Mouse (Mus musculus) kidney, postnatal 0 days (tissue): ENCODE results near the gene Vill. TPM values are rescaled to one million over a fixed set of nuclear protein-coding genes. Genes with fewer than 3 reads are reported as not detected.

Experiments used
- ATAC-seq: fragments of 200-750 bp; cut with Nextera tagmentation; replicated peaks from 2 replicates; pipeline ENCODE4 v1.8.0; 2017; ENCODE audit warnings: low read depth, moderate number of reproducible peaks, moderate TSS enrichment, moderate library complexity; ENCODE audit not compliant: low FRiP score
- DNase-seq: peaks from one replicate; pipeline ENCODE4 v3.0.0-alpha.2; 2016; ENCODE audit warnings: low spot score
- H3K27ac ChIP-seq: fragments of 300-500 bp; sonication (generic); 2 replicates; pipeline ENCODE4 v1.5.1; 2014; ENCODE audit warnings: mild to moderate bottlenecking
- H3K27me3 ChIP-seq: fragments of 300-500 bp; sonication (generic); 2 replicates; pipeline ENCODE4 v1.6.1; 2014; ENCODE audit warnings: low read length, mixed read lengths; ENCODE audit not compliant: insufficient read depth
- H3K36me3 ChIP-seq: fragments of 300-500 bp; sonication (generic); 2 replicates; pipeline ENCODE4 v1.6.1; 2014; ENCODE audit warnings: low read length, mixed read lengths; ENCODE audit not compliant: insufficient read depth
- H3K4me1 ChIP-seq: fragments of 300-500 bp; sonication (generic); replicated peaks from 2 replicates; pipeline ENCODE4 v1.6.1; 2014; ENCODE audit warnings: antibody characterized with exemption, low read length, mixed read lengths; ENCODE audit not compliant: insufficient read depth
- H3K4me2 ChIP-seq: fragments of 300-500 bp; sonication (generic); 2 replicates; pipeline ENCODE4 v1.6.1; 2014; ENCODE audit warnings: mild to moderate bottlenecking, low read length, moderate library complexity, mixed read lengths
- H3K4me3 ChIP-seq: fragments of 300-500 bp; sonication (generic); replicated peaks from 2 replicates; pipeline ENCODE4 v1.5.1; 2014; ENCODE audit warnings: low read depth, low read length
- H3K9ac ChIP-seq: fragments of 300-500 bp; sonication (generic); 2 replicates; pipeline ENCODE4 v1.6.1; 2014; ENCODE audit warnings: low read depth, low read length
- H3K9me3 ChIP-seq: fragments of 300-500 bp; sonication (generic); replicated peaks from 2 replicates; pipeline ENCODE4 v1.6.1; 2016; ENCODE audit warnings: low read length, inconsistent platforms, mixed read lengths
- CTCF ChIP-seq: IDR thresholded peaks from 2 replicates; pipeline ENCODE4 v1.5.1; 2016; ENCODE audit warnings: antibody characterized with exemption, low read depth, mild to moderate bottlenecking, moderate library complexity
- WGBS: fragments of 180-500 bp; shearing (Covaris S2); extraction: QIAGEN DNeasy Blood & Tissue Kit; methylation state at CpG from one replicate; pipeline ENCODE4 v1.1.7; 2014; 5-methylcytosine and 5-hydroxymethylcytosine counted together
- polyA plus RNA-seq: library from polyadenylated mRNA; unstranded; fragments of >200 nt; fragmentation: Nextera tagmentation; extraction: Ambion mirVana; gene quantifications from 2 replicates; pipeline ENCODE4 v1.2.1, GENCODE M21; 2015

The Vill gene
- polyA plus RNA-seq, 1 experiment from 2014 or later, result 38.8 TPM

DNA sequence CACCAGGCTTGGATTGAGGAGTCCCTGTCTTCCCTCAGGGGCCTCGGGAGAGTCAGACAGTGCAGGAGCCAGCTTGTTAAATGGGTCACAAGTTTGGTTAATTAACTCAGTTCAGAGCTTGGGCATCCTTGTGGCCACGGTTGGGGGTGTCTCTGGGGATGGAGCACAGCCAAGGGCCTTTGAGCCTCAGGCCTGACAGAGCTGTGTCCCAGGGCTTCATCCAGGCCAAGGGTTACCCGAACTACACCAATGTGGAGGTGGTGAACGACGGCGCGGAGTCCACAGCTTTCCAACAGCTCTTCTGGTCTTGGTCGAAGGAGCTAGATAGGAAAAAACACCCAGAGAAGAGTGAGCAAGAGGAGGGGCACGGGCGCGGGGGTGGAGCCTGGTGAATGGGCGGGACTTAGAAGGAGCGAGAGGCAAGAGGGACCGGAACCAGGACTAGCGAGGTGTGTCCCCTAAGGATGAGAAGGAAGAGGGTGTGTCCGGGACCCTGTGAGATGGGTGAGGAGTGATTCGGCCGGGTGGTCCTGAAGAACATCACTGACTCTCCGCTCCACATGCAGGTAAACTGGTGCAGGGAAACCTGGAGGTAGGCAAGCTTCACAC lies 10.6 kb downstream of the Vill start:
- Histone ChIP-seq H3K4me1 (no peaks in the 10 kb centered on the region), H3K9ac (no peak overlapping the region), H3K27me3 (no peaks in the 10 kb centered on the region), H3K4me2 (0 out of 2 replicates have a peak overlapping the region, but pooled peaks have one; percentile 15), H3K4me3 (no peak overlapping the region), H3K36me3 (no peaks in the 10 kb centered on the region), H3K27ac (no peak overlapping the region), H3K9me3 (no peaks in the 10 kb centered on the region)
- ATAC-seq (peak; percentile 67), DNase-seq (peak; percentile 57)
- WGBS, result 31% methylated on average over 19 of the region's 19 CpGs
- no peak for TF ChIP-seq CTCF

DNA sequence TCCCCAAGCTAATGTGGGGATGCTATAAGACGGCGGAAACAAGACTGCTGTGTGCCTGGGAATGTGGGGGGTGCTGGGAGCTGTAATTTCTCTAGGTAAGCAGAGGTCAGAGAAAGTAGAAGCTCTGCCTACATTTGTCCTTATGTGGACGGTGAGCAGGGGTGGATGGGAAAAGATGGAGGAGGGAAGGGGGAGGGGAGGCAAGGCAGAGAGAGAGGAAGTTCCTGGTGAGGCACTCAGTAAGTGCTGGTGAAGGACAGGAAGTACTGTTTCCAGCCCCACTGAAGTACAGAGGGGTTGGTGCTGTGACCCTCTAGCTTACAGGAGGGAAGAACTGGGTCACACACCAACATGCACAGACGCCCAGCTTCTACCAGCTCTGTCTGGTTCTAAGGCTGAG lies 11.7 kb downstream of the Vill start:
- no peak overlapping the region for H3K27ac ChIP-seq
- H3K4me2 ChIP-seq, result no peak overlapping the region
- no peaks in the 10 kb centered on the region for H3K27me3 ChIP-seq
- DNase-seq (no peak), ATAC-seq (no peak)
- H3K4me3 ChIP-seq, result no peak overlapping the region
- WGBS, result 65% methylated on average over 4 of the region's 4 CpGs
- no peak overlapping the region for H3K9ac ChIP-seq
- no peaks in the 10 kb centered on the region for H3K36me3 ChIP-seq
- H3K9me3 ChIP-seq, result no peaks in the 10 kb centered on the region
- TF ChIP-seq CTCF, result no peak
- H3K4me1 ChIP-seq, result no peaks in the 10 kb centered on the region

DNA sequence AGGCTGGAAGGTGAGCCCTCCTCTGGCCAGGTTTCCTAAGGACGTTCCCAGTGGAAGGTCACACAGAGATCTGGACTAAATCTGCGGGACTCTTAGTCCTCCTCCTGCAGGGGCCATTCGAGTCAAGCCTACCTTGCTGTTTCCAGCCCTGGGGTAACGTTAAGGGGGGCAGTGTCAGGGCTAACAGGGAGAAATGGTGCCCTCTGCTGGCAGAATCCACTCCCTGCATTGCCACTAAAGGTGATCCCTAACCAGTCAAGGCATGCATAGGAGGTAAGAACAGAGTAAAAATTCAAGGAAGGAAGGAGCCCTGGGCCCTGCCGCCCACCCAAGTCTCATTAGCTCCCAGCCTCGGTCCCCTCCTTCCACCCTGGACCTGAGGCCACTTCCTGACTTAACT lies 15.0 kb downstream of the Vill start:
- no peak overlapping the region for H3K27ac ChIP-seq
- no peaks in the 10 kb centered on the region for H3K4me1 ChIP-seq
- H3K27me3 ChIP-seq, result no peaks in the 10 kb centered on the region
- WGBS, result 4% methylated on average over 6 of the region's 6 CpGs
- H3K4me2 ChIP-seq, result no peak overlapping the region
- TF ChIP-seq CTCF, result peak; percentile 94
- no peaks in the 10 kb centered on the region for H3K9me3 ChIP-seq
- H3K4me3 ChIP-seq, result no peak overlapping the region
- no peak; the same call in 1 of the 2 replicates for ATAC-seq
- peak; percentile 85 for DNase-seq
- H3K9ac ChIP-seq, result no peak overlapping the region
- no peaks in the 10 kb centered on the region for H3K36me3 ChIP-seq

DNA sequence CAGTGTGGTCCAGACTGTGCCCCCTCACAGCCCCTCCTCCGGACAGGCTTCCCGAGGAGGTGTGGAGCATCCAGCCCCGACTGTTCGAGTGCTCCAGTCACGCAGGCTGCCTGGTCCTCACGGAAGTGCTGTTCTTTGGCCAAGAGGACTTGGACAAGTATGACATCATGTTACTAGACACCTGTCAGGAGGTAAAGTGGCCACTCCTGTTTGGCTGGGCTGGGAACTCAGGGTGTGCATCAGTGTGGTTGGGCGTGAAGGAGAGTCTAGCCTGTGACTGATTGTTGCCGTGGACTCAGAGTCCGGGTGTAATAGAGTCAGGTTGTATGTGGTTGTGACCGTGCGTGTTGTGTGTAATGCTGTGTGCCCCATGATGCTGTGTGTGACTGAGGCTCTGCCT lies 15.7 kb downstream of the Vill start:
- Histone ChIP-seq H3K4me1 (peaks cover under 1% of the 10 kb centered on the region; the same call in 1 of the 2 replicates), H3K27me3 (no peaks in the 10 kb centered on the region), H3K9ac (no peak overlapping the region), H3K4me2 (no peak overlapping the region), H3K27ac (no peak overlapping the region), H3K36me3 (no peaks in the 10 kb centered on the region), H3K4me3 (no peak overlapping the region), H3K9me3 (no peaks in the 10 kb centered on the region)
- no peak for ATAC-seq
- no peak for TF ChIP-seq CTCF
- WGBS, result 89% methylated on average over 11 of the region's 11 CpGs
- DNase-seq, result no peak

DNA sequence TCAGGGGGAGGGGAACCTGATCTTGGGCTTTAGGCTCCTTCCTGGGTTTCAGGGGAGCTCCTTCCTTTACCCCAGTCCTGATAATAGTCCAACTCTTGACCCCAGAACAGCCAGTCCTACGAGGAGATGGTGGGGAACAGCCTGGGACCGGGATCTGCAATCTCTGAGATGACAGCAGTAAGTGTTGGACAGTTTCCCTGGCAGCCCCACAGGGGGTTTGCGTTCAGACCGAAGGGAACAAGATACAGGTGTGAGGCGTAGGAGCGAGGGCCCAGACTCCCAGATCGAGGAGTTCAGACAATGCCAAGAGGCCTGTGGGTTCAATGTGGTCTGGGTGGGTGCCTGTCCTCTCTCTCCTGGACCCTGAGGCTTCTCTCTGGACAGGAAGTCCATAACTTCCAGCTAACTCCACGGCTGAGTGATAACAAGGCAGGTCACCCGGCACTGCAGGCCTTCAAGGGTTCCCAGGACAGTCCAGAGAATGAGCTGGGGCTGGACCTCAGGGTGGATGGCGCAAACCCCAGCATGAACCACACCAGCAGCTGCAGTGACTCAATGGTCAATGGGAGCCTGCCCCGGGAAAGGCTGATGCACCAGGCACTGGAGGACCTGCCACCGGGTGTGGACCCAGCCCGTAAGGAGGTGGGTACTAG lies 17.7 kb downstream of the Vill start:
- Histone ChIP-seq H3K9me3 (no peaks in the 10 kb centered on the region), H3K4me2 (no peak overlapping the region), H3K4me1 (peaks cover 5% of the 10 kb centered on the region; the same call in 1 of the 2 replicates), H3K4me3 (no peak overlapping the region), H3K27ac (no peak overlapping the region), H3K27me3 (no peaks in the 10 kb centered on the region), H3K9ac (no peak overlapping the region), H3K36me3 (peaks cover 7% of the 10 kb centered on the region; the same call in 1 of the 2 replicates)
- no peak for TF ChIP-seq CTCF
- DNase-seq (no peak), ATAC-seq (no peak)
- 71% methylated on average over 13 of the region's 13 CpGs for WGBS

DNA sequence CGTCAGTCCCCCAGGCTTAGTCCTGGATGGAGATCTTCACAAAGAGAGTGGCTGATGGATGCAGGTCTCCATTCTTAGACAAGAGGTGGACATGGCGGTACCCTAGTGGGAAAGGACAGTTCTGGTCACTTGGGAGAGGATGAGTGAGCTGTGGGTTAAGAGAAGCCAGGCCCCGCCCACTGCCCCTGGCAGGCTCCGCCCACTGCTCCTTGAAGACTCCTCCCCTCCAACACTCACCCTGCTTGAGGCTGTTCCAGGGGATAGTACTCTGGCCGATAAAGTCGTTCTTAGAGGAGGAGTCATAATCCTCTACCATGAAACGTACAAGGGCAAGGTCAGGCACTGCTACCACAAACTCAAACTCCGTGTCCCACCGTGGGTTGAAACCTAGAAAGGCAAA lies 19.2 kb downstream of the Vill start:
- H3K4me3 ChIP-seq, result no peak overlapping the region
- WGBS, result 91% methylated on average over 9 of the region's 9 CpGs
- no peak overlapping the region for H3K9ac ChIP-seq
- ATAC-seq, result no peak
- H3K36me3 ChIP-seq, result peaks cover 8% of the 10 kb centered on the region; the same call in 1 of the 2 replicates
- no peaks in the 10 kb centered on the region for H3K27me3 ChIP-seq
- no peak for DNase-seq
- H3K4me2 ChIP-seq, result no peak overlapping the region
- no peak for TF ChIP-seq CTCF
- peaks cover 5% of the 10 kb centered on the region; the same call in 1 of the 2 replicates for H3K4me1 ChIP-seq
- no peaks in the 10 kb centered on the region for H3K9me3 ChIP-seq
- H3K27ac ChIP-seq, result no peak overlapping the region
